ENCODE assay signal across 13 mouse cellular contexts in the genomic region with DNA sequence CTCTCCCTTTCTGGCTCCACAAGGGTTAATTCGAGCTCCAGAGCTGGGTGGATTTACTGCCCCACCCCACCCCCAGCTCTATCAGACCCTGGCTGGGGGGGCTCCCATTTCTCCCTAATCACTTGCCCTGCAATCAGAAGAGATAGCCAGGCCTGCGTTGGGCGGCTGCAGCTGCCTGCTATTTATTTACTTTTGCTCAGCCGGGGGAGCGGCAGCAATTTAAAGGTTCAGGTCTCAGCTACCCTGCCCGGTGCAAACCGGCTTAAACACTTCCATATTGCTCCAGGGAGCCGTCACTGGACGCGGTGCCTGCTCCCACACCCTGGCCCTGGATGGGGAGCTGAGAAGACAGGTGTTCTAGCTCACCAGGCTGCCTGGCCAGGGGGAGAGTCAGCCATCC.
DNase-seq lines count a peak whose midpoint lies in the region; ATAC-seq and TF ChIP-seq lines count a peak whose summit lies in the region.
"Had no signal": no experiment of that assay in that cellular context is flagged by ENCODE, and none has a peak within 500 bp of the region (broad histone marks: within the 10 kb centered on the region; RNA-seq: fewer than 3 reads in every experiment).

No protein-coding gene starts in this region.

- no peak for TF ChIP-seq CTCF in kidney, adult 2 months (conservative IDR thresholded peaks at IDR 0.05; ENCODE audit: insufficient read depth, insufficient read length, low read depth, low read length)

- peak overlapping the region; percentile 38 for H3K9ac ChIP-seq in heart, embryonic 14.5 days (ENCODE audit: low read length)
- H3K9ac ChIP-seq in liver, embryonic 12.5 days = no peak overlapping the region
- H3K9ac ChIP-seq: liver, embryonic 14.5 days had no signal

- H3K27ac ChIP-seq in heart, embryonic 14.5 days (replicated peaks in 1 of 2; ENCODE audit: control insufficient read depth in 1 of 2, insufficient read depth in 1 of 2, low read depth in 2 of 2, low read length in 2 of 2) = peak overlapping the region; percentile 32 to 81
- no peak overlapping the region for H3K27ac ChIP-seq in kidney, adult 2 months (ENCODE audit: insufficient read depth, low read depth, low read length)
- H3K27ac ChIP-seq in liver, embryonic 12.5 days = no peak overlapping the region
- H3K27ac ChIP-seq: liver, embryonic 14.5 days had no signal

- intact Hi-C loops in left cerebral cortex, postnatal 10 days (cut with DNase I) = no loop called here

- peaks cover 40 to 45% of the 10 kb centered on the region in 2 experiments for H3K4me1 ChIP-seq in heart, embryonic 14.5 days (ENCODE audit: control insufficient read depth in 2 of 2, insufficient read depth in 2 of 2, low read length in 2 of 2)
- H3K4me1 ChIP-seq in kidney, adult 2 months (ENCODE audit: control insufficient read depth, insufficient read depth, low read length) = no peaks in the 10 kb centered on the region
- peaks cover 29% of the 10 kb centered on the region for H3K4me1 ChIP-seq in liver, embryonic 12.5 days

- 5% methylated on average over 10 of the region's 10 CpGs for WGBS in heart, embryonic 14.5 days
- 32% methylated on average over 10 of the region's 10 CpGs for WGBS in kidney, adult 2 months
- 16% methylated on average over 10 of the region's 10 CpGs for WGBS in liver, embryonic 12.5 days (ENCODE audit: insufficient replicate concordance)

- TF ChIP-seq POLR2A in kidney, adult 2 months (IDR thresholded peaks at IDR 0.05; ENCODE audit: low read depth, low read length) = no peak

- no peaks in the 10 kb centered on the region for H3K27me3 ChIP-seq in heart, embryonic 14.5 days (ENCODE audit: control insufficient read depth, insufficient read depth, low read length)
- H3K27me3 ChIP-seq in kidney, adult 2 months (replicated peaks; ENCODE audit: control insufficient read depth, insufficient read depth, low read length) = no peaks in the 10 kb centered on the region
- H3K27me3 ChIP-seq in liver, embryonic 12.5 days (replicated peaks) = peaks cover 35% of the 10 kb centered on the region

- H3K9me3 ChIP-seq in heart, embryonic 14.5 days (ENCODE audit: control insufficient read depth, low read length) = no peaks in the 10 kb centered on the region
- no peaks in the 10 kb centered on the region for H3K9me3 ChIP-seq in liver, embryonic 12.5 days (replicated peaks)

- H3K4me2 ChIP-seq in heart, embryonic 14.5 days (ENCODE audit: low read length) = no peak overlapping the region
- H3K4me2 ChIP-seq in liver, embryonic 12.5 days = peak overlapping the region; percentile 4; the same call in 1 of the 2 replicates

- no peak for DNase-seq in heart, adult 18-20 months
- peak; percentile 50 for DNase-seq in ZHBTc4 (ENCODE audit: low read depth, low spot score)
- DNase-seq in kidney, adult 2 months = peak; percentile 48
- no peak for DNase-seq in gastrocnemius, postnatal 10 days
- DNase-seq in left cerebral cortex, postnatal 10 days (ENCODE audit: extremely low spot score in 1 of 2, low spot score in 2 of 2) = no peak
- no peak for DNase-seq in layer of hippocampus, postnatal 10 days (ENCODE audit: low spot score in 2 of 2)
- DNase-seq: adrenal gland, adult 2 months; cerebellum, adult 18-20 months; thymus, postnatal 14 days had no signal

- H3K36me3 ChIP-seq in heart, embryonic 14.5 days (ENCODE audit: control insufficient read depth, insufficient read depth, low read length) = no peaks in the 10 kb centered on the region
- H3K36me3 ChIP-seq in kidney, adult 2 months (ENCODE audit: control insufficient read depth, insufficient read depth, low read length) = no peaks in the 10 kb centered on the region
- no peaks in the 10 kb centered on the region for H3K36me3 ChIP-seq in liver, embryonic 12.5 days

- no peak overlapping the region for H3K4me3 ChIP-seq in heart, embryonic 14.5 days (ENCODE audit: control insufficient read depth in 1 of 2, insufficient read depth in 1 of 2, low read depth in 1 of 2, low read length in 2 of 2)
- no peak overlapping the region for H3K4me3 ChIP-seq in kidney, adult 2 months (ENCODE audit: insufficient read depth, low read depth, low read length)
- H3K4me3 ChIP-seq in liver, embryonic 12.5 days = no peak overlapping the region
- H3K4me3 ChIP-seq: myocyte had no signal

- ATAC-seq in heart, embryonic 14.5 days (ENCODE audit: insufficient number of reproducible peaks, insufficient read depth, low FRiP score, low read depth) = no peak
- 0 out of 2 replicates have a peak, but pooled peaks have one; percentile 16 for ATAC-seq in liver, embryonic 12.5 days

Comparison
In these comparisons a context has a peak if more than half of its experiments do, and no peak if none do; other contexts are left out.
1. H3K27ac ChIP-seq: peak in heart, embryonic 14.5 days (2 of 2); none in kidney, adult 2 months (single experiment) and liver, embryonic 12.5 days (single experiment).
2. DNase-seq: peak in ZHBTc4 (single experiment) and kidney, adult 2 months (single experiment); none in heart, adult 18-20 months (0 of 2), gastrocnemius, postnatal 10 days (single experiment), left cerebral cortex, postnatal 10 days (0 of 2) and layer of hippocampus, postnatal 10 days (0 of 2).